Mouse (Mus musculus) heart, embryonic 10.5 days (tissue): ENCODE results near the gene Atad5. TPM values are rescaled to one million over a fixed set of nuclear protein-coding genes. Genes with fewer than 3 reads are reported as not detected.

Experiments used
- DNase-seq: peaks from one replicate; pipeline ENCODE4 v3.0.0-alpha.2; 2017; ENCODE audit warnings: low spot score
- H3K27ac ChIP-seq: fragments of 300-500 bp; sonication (generic); 2 replicates; pipeline ENCODE4 v1.5.1; 2016; ENCODE audit warnings: mild to moderate bottlenecking
- H3K27me3 ChIP-seq: fragments of 300-500 bp; sonication (generic); 2 replicates; pipeline ENCODE4 v1.6.1; 2016; ENCODE audit warnings: mild to moderate bottlenecking; ENCODE audit not compliant: poor library complexity, insufficient read depth, severe bottlenecking
- H3K36me3 ChIP-seq: fragments of 300-500 bp; sonication (generic); 2 replicates; pipeline ENCODE4 v1.6.1; 2016; ENCODE audit warnings: mild to moderate bottlenecking, moderate library complexity
- H3K4me1 ChIP-seq: fragments of 300-500 bp; sonication (generic); 2 replicates; pipeline ENCODE4 v1.6.1; 2016; ENCODE audit warnings: mild to moderate bottlenecking
- H3K4me3 ChIP-seq: fragments of 300-500 bp; sonication (generic); 2 replicates; pipeline ENCODE4 v1.5.1; 2016; ENCODE audit warnings: mild to moderate bottlenecking, moderate library complexity
- H3K9me3 ChIP-seq: fragments of 300-500 bp; sonication (generic); 2 replicates; pipeline ENCODE4 v1.6.1; 2016; ENCODE audit warnings: mild to moderate bottlenecking, moderate library complexity
- WGBS: fragments of 180-500 bp; shearing (Covaris S2); methylation state at CpG from one replicate; pipeline ENCODE4 v1.1.7; 2016; 5-methylcytosine and 5-hydroxymethylcytosine counted together
- polyA plus RNA-seq: library from polyadenylated mRNA; unstranded; fragments of >200 nt; fragmentation: Nextera tagmentation; extraction: Ambion mirVana; gene quantifications from 2 replicates; pipeline ENCODE4 v1.2.1, GENCODE M21; 2016

Atad5 gene
- polyA plus RNA-seq, 1 experiment from 2014 or later: 11.0 TPM

- no peaks in the 10 kb centered on the region for H3K36me3 ChIP-seq
- H3K9me3 ChIP-seq: no peaks in the 10 kb centered on the region
- H3K4me1 ChIP-seq: peaks cover 7% of the 10 kb centered on the region
- no peak overlapping the region for H3K27ac ChIP-seq
- H3K4me3 ChIP-seq: no peak overlapping the region
- WGBS: 79% methylated on average over 7 of the region's 7 CpGs
- peaks cover 52% of the 10 kb centered on the region for H3K27me3 ChIP-seq
- DNase-seq: no peak
These were observed 69.8 kb downstream of the Atad5 start for GRCm38 (mm10) chr11:80159018-80159417.

- H3K9me3 ChIP-seq: no peaks in the 10 kb centered on the region
- 78% methylated on average over 4 of the region's 4 CpGs for WGBS
- no peaks in the 10 kb centered on the region for H3K36me3 ChIP-seq
- no peak for DNase-seq
- H3K27me3 ChIP-seq: peaks cover 32% of the 10 kb centered on the region
- H3K4me1 ChIP-seq: no peaks in the 10 kb centered on the region
- no peak overlapping the region for H3K4me3 ChIP-seq
- no peak overlapping the region for H3K27ac ChIP-seq
These were observed 71.8 kb downstream of the Atad5 start for GRCm38 (mm10) chr11:80161041-80161440.

- Histone ChIP-seq H3K36me3 (no peaks in the 10 kb centered on the region), H3K27me3 (peaks cover 7% of the 10 kb centered on the region; the same call in 1 of the 2 replicates), H3K27ac (no peak overlapping the region), H3K4me1 (no peaks in the 10 kb centered on the region), H3K9me3 (no peaks in the 10 kb centered on the region), H3K4me3 (no peak overlapping the region)
- no peak for DNase-seq
- WGBS: 69% methylated on average over 7 of the region's 7 CpGs
These were observed 74.3 kb downstream of the Atad5 start for GRCm38 (mm10) chr11:80163362-80164116.

GRCm38 (mm10) chr11:80164224-80164623, 75.0 kb downstream of the Atad5 start:
- no peaks in the 10 kb centered on the region for H3K9me3 ChIP-seq
- no peak overlapping the region for H3K27ac ChIP-seq
- WGBS: 71% methylated on average over 2 of the region's 2 CpGs
- H3K4me3 ChIP-seq: no peak overlapping the region
- DNase-seq: no peak
- no peaks in the 10 kb centered on the region for H3K4me1 ChIP-seq
- H3K27me3 ChIP-seq: peaks cover 3% of the 10 kb centered on the region; the same call in 1 of the 2 replicates
- no peaks in the 10 kb centered on the region for H3K36me3 ChIP-seq

GRCm38 (mm10) chr11:80168121-80168520, 78.9 kb downstream of the Atad5 start:
- no peak for DNase-seq
- Histone ChIP-seq H3K4me1 (no peaks in the 10 kb centered on the region), H3K9me3 (no peaks in the 10 kb centered on the region), H3K4me3 (no peak overlapping the region), H3K36me3 (no peaks in the 10 kb centered on the region), H3K27me3 (no peaks in the 10 kb centered on the region), H3K27ac (no peak overlapping the region)
- WGBS: 88% methylated on average over 9 of the region's 9 CpGs

- no peaks in the 10 kb centered on the region for H3K9me3 ChIP-seq
- H3K36me3 ChIP-seq: no peaks in the 10 kb centered on the region
- WGBS: 79% methylated on average over 4 of the region's 4 CpGs
- H3K4me3 ChIP-seq: no peak overlapping the region
- no peak overlapping the region for H3K27ac ChIP-seq
- DNase-seq: no peak
- no peaks in the 10 kb centered on the region for H3K4me1 ChIP-seq
- H3K27me3 ChIP-seq: no peaks in the 10 kb centered on the region
These were observed 79.5 kb downstream of the Atad5 start for GRCm38 (mm10) chr11:80168611-80169249.

- Histone ChIP-seq H3K27me3 (no peaks in the 10 kb centered on the region), H3K9me3 (no peaks in the 10 kb centered on the region), H3K4me1 (no peaks in the 10 kb centered on the region), H3K27ac (no peak overlapping the region), H3K4me3 (no peak overlapping the region), H3K36me3 (no peaks in the 10 kb centered on the region)
- 88% methylated on average over 3 of the region's 3 CpGs for WGBS
- DNase-seq: no peak
These were observed 80.4 kb downstream of the Atad5 start for GRCm38 (mm10) chr11:80169629-80170028.

GRCm38 (mm10) chr11:80170351-80170750, 81.2 kb downstream of the Atad5 start:
- no peak for DNase-seq
- Histone ChIP-seq H3K4me1 (peaks cover under 1% of the 10 kb centered on the region), H3K4me3 (no peak overlapping the region), H3K27ac (no peak overlapping the region), H3K9me3 (no peaks in the 10 kb centered on the region), H3K36me3 (no peaks in the 10 kb centered on the region), H3K27me3 (no peaks in the 10 kb centered on the region)
- 58% methylated on average over 5 of the region's 5 CpGs for WGBS

- Histone ChIP-seq H3K9me3 (no peaks in the 10 kb centered on the region), H3K4me3 (no peak overlapping the region), H3K27ac (no peak overlapping the region), H3K4me1 (peaks cover 8% of the 10 kb centered on the region), H3K27me3 (no peaks in the 10 kb centered on the region), H3K36me3 (no peaks in the 10 kb centered on the region)
- WGBS: 80% methylated on average over 4 of the region's 4 CpGs
- no peak for DNase-seq
These were observed 82.7 kb downstream of the Atad5 start for GRCm38 (mm10) chr11:80171884-80172283.

- Histone ChIP-seq H3K27me3 (no peaks in the 10 kb centered on the region), H3K4me1 (peaks cover 17% of the 10 kb centered on the region), H3K36me3 (no peaks in the 10 kb centered on the region), H3K4me3 (no peak overlapping the region), H3K9me3 (no peaks in the 10 kb centered on the region), H3K27ac (no peak overlapping the region)
- DNase-seq: no peak
- 79% methylated on average over 11 of the region's 11 CpGs for WGBS
These were observed 84.9 kb downstream of the Atad5 start for GRCm38 (mm10) chr11:80173963-80174670.

GRCm38 (mm10) chr11:80176911-80177895, 88.0 kb downstream of the Atad5 start:
- WGBS: 67% methylated on average over 11 of the region's 11 CpGs
- peak overlapping the region; percentile 69; the same call in 1 of the 2 replicates for H3K27ac ChIP-seq

GRCm38 (mm10) chr11:80178316-80178715, 89.1 kb downstream of the Atad5 start:
- no peak overlapping the region for H3K4me3 ChIP-seq
- no peaks in the 10 kb centered on the region for H3K36me3 ChIP-seq
- H3K9me3 ChIP-seq: no peaks in the 10 kb centered on the region
- no peak for DNase-seq
- peaks cover 17% of the 10 kb centered on the region for H3K4me1 ChIP-seq
- no peak overlapping the region for H3K27ac ChIP-seq
- no peaks in the 10 kb centered on the region for H3K27me3 ChIP-seq
- WGBS: 85% methylated on average over 8 of the region's 8 CpGs

More at GRCm38 (mm10) chr11:80176911-80177895, 88.0 kb downstream of the Atad5 start:
- Histone ChIP-seq H3K9me3 (no peaks in the 10 kb centered on the region), H3K4me3 (no peak overlapping the region), H3K27me3 (no peaks in the 10 kb centered on the region), H3K36me3 (no peaks in the 10 kb centered on the region), H3K4me1 (peaks cover 17% of the 10 kb centered on the region)
- no peak for DNase-seq
